Mouse (Mus musculus) hindbrain, postnatal 0 days (tissue): ENCODE data around the gene Neurl1a. TPM values are rescaled to one million over a fixed set of nuclear protein-coding genes. Genes with fewer than 3 reads are reported as not detected.

Experiments used
- ATAC-seq: fragments of 200-750 bp; cut with Nextera tagmentation; 2 replicates; pipeline ENCODE4 v1.8.0; 2017; ENCODE audit warnings: mild to moderate bottlenecking, moderate TSS enrichment, moderate library complexity
- DNase-seq: peaks from one replicate; pipeline ENCODE4 v3.0.0-alpha.2; 2015; ENCODE audit warnings: low spot score
- H3K27ac ChIP-seq: fragments of 300-500 bp; sonication (generic); 2 replicates; pipeline ENCODE4 v1.5.1; 2014; ENCODE audit warnings: mild to moderate bottlenecking
- H3K27me3 ChIP-seq: fragments of 300-500 bp; sonication (generic); 2 replicates; pipeline ENCODE4 v1.6.1; 2014; ENCODE audit warnings: low read length, mixed read lengths; ENCODE audit not compliant: insufficient read depth
- H3K36me3 ChIP-seq: fragments of 300-500 bp; sonication (generic); 2 replicates; pipeline ENCODE4 v1.6.1; 2014; ENCODE audit warnings: low read length, mixed read lengths; ENCODE audit not compliant: insufficient read depth
- H3K4me1 ChIP-seq: fragments of 300-500 bp; sonication (generic); 2 replicates; pipeline ENCODE4 v1.6.1; 2014; ENCODE audit warnings: antibody characterized with exemption, low read length, mixed read lengths; ENCODE audit not compliant: insufficient read depth
- H3K4me2 ChIP-seq: fragments of 300-500 bp; sonication (generic); 2 replicates; pipeline ENCODE4 v1.6.1; 2014; ENCODE audit warnings: low read depth, mild to moderate bottlenecking, low read length, moderate library complexity, mixed read lengths
- H3K4me3 ChIP-seq: fragments of 300-500 bp; sonication (generic); 2 replicates; pipeline ENCODE4 v1.5.1; 2014; ENCODE audit warnings: low read length
- H3K9ac ChIP-seq: fragments of 300-500 bp; sonication (generic); replicated peaks from 2 replicates; pipeline ENCODE4 v1.6.1; 2014; ENCODE audit warnings: mild to moderate bottlenecking, low read length, moderate library complexity, mixed read lengths
- H3K9me3 ChIP-seq: fragments of 300-500 bp; sonication (generic); 2 replicates; pipeline ENCODE4 v1.6.1; 2016; ENCODE audit warnings: low read length, mixed read lengths
- CTCF ChIP-seq: IDR thresholded peaks from 2 replicates; pipeline ENCODE4 v1.5.1; 2016; ENCODE audit warnings: antibody characterized with exemption, control low read depth, low read depth
- WGBS: fragments of 180-500 bp; shearing (Covaris S2); extraction: QIAGEN DNeasy Blood & Tissue Kit; methylation state at CpG from one replicate; pipeline ENCODE4 v1.1.7; 2014; 5-methylcytosine and 5-hydroxymethylcytosine counted together
- polyA plus RNA-seq: library from polyadenylated mRNA; unstranded; fragments of >200 nt; fragmentation: Nextera tagmentation; extraction: Ambion mirVana; gene quantifications from 2 replicates; pipeline ENCODE4 v1.2.1, GENCODE M21; 2015
- total RNA-seq: library from RNA; depleted of rRNA; stranded (reverse); fragments of >200 nt; gene quantifications from 2 replicates; pipeline ENCODE4 v1.2.3, GENCODE M21; 2014

The Neurl1a gene
- total and polyA plus RNA-seq, 2 experiments from 2014 or later, result 16.2 to 114 TPM

GRCm38 (mm10) chr19:47224743-47225142 is 46.1 kb downstream of the Neurl1a start:
- no peak for TF ChIP-seq CTCF
- H3K4me3 ChIP-seq, result no peak overlapping the region
- 89% methylated on average over 4 of the region's 4 CpGs for WGBS
- peaks cover 17% of the 10 kb centered on the region for H3K4me1 ChIP-seq
- H3K36me3 ChIP-seq, result no peaks in the 10 kb centered on the region
- ATAC-seq, result no peak
- DNase-seq, result no peak
- no peaks in the 10 kb centered on the region for H3K9me3 ChIP-seq
- no peak overlapping the region for H3K4me2 ChIP-seq
- H3K27ac ChIP-seq, result no peak overlapping the region
- H3K27me3 ChIP-seq, result no peaks in the 10 kb centered on the region
- H3K9ac ChIP-seq, result no peak overlapping the region

GRCm38 (mm10) chr19:47225791-47226190 is 47.2 kb downstream of the Neurl1a start:
- no peak for TF ChIP-seq CTCF
- Histone ChIP-seq H3K4me2 (no peak overlapping the region), H3K4me1 (peaks cover 18% of the 10 kb centered on the region), H3K27me3 (no peaks in the 10 kb centered on the region), H3K9ac (no peak overlapping the region), H3K9me3 (no peaks in the 10 kb centered on the region), H3K36me3 (no peaks in the 10 kb centered on the region), H3K4me3 (no peak overlapping the region), H3K27ac (no peak overlapping the region)
- 75% methylated on average over 5 of the region's 5 CpGs for WGBS
- DNase-seq (no peak), ATAC-seq (no peak)

DNA sequence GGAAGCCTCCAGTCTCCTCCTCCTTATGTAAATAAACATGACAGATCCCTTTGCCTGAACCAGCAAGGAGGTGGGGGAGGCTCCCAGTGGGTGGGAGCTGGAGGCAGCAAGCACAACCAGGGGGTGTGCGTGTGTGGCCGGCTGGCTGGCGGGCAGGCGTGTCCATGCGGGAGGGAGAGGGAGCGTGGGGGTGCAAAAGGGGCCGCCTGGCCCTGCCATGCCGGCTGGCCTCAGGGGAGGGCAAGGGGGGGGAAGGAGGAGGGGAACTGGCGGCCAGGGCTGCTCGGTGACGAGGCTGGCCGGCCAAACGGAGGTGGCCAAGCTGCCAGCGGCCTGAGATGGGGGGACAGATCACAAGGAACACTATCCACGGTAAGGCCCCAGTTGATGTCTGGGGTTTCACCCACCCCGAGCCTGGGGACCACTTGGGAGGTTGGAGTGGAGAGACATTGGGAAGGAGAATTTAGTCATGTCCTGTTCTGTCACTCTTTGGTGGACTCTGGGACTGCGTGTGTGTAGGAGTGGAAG is 50.2 kb downstream of the Neurl1a start:
- WGBS, result 3% methylated on average over 16 of the region's 17 CpGs
- H3K9ac ChIP-seq, result peak overlapping the region; percentile 30
- peak; percentile 63 for DNase-seq
- peaks cover 15% of the 10 kb centered on the region for H3K4me1 ChIP-seq
- H3K27ac ChIP-seq, result no peak overlapping the region; the same call in 1 of the 2 replicates
- H3K36me3 ChIP-seq, result no peaks in the 10 kb centered on the region
- ATAC-seq, result peak; percentile 67; the same call in 1 of the 2 replicates
- H3K9me3 ChIP-seq, result no peaks in the 10 kb centered on the region
- H3K27me3 ChIP-seq, result no peaks in the 10 kb centered on the region
- TF ChIP-seq CTCF, result no peak
- H3K4me3 ChIP-seq, result peak overlapping the region; percentile 16; the same call in 1 of the 2 replicates
- H3K4me2 ChIP-seq, result peak overlapping the region; percentile 48

DNA sequence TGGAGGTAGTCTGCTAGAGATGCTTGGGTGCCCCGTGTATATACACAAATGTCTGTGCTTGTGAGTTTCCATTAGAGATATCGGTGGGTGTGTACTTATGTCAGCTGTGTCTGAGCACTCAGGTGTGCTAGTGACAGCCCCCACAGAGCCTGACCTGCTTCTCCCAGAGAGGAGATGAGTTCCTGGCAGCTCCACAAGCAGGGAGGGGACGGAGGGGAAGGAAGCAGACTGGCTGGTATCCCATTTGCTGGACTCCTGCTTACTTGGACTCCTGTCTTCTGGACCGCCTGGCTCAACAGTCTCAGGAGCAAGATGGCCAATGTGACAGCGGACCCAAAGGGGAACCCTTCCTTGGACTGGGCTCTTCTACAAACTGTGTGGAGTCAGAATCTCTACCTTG is 50.8 kb downstream of the Neurl1a start:
- Histone ChIP-seq H3K36me3 (no peaks in the 10 kb centered on the region), H3K27me3 (no peaks in the 10 kb centered on the region), H3K4me1 (peaks cover 15% of the 10 kb centered on the region), H3K4me2 (no peak overlapping the region), H3K27ac (no peak overlapping the region), H3K4me3 (no peak overlapping the region), H3K9ac (no peak overlapping the region), H3K9me3 (no peaks in the 10 kb centered on the region)
- ATAC-seq, result no peak
- 67% methylated on average over 5 of the region's 5 CpGs for WGBS
- DNase-seq, result no peak
- TF ChIP-seq CTCF, result no peak

- Histone ChIP-seq H3K27ac (no peak overlapping the region), H3K4me3 (no peak overlapping the region), H3K9me3 (no peaks in the 10 kb centered on the region), H3K27me3 (no peaks in the 10 kb centered on the region), H3K4me1 (peaks cover 15% of the 10 kb centered on the region), H3K4me2 (no peak overlapping the region), H3K36me3 (no peaks in the 10 kb centered on the region), H3K9ac (no peak overlapping the region)
- 94% methylated on average over 7 of the region's 7 CpGs for WGBS
- no peak for DNase-seq
- TF ChIP-seq CTCF, result no peak
- ATAC-seq, result no peak
Measured at GRCm38 (mm10) chr19:47230082-47230481, 51.5 kb downstream of the Neurl1a start.

GRCm38 (mm10) chr19:47230682-47231081 is 52.1 kb downstream of the Neurl1a start:
- ATAC-seq (no peak), DNase-seq (no peak)
- Histone ChIP-seq H3K27me3 (no peaks in the 10 kb centered on the region), H3K4me3 (no peak overlapping the region), H3K36me3 (no peaks in the 10 kb centered on the region), H3K9ac (no peak overlapping the region), H3K4me1 (peaks cover 15% of the 10 kb centered on the region), H3K27ac (no peak overlapping the region), H3K9me3 (no peaks in the 10 kb centered on the region), H3K4me2 (no peak overlapping the region)
- WGBS, result 80% methylated on average over 8 of the region's 8 CpGs
- no peak for TF ChIP-seq CTCF

- DNase-seq, result no peak
- Histone ChIP-seq H3K27me3 (no peaks in the 10 kb centered on the region), H3K36me3 (no peaks in the 10 kb centered on the region), H3K9me3 (no peaks in the 10 kb centered on the region), H3K4me2 (no peak overlapping the region), H3K4me1 (peaks cover 15% of the 10 kb centered on the region), H3K27ac (no peak overlapping the region), H3K4me3 (no peak overlapping the region), H3K9ac (no peak overlapping the region)
- no peak for TF ChIP-seq CTCF
- no peak for ATAC-seq
- 80% methylated on average over 6 of the region's 6 CpGs for WGBS
Measured at GRCm38 (mm10) chr19:47231389-47231788, 52.8 kb downstream of the Neurl1a start.
